Mouse (Mus musculus) ES-E14 (cell line): ENCODE measurements around the gene Zfhx3. TPM values are rescaled to one million over a fixed set of nuclear protein-coding genes. Genes with fewer than 3 reads are reported as not detected.

Source experiments
- DNase-seq: peaks from one replicate; pipeline ENCODE4 v3.0.0-alpha.2; 2013; ENCODE audit warnings: low read depth, low spot score
- H3K27ac ChIP-seq: 2 replicates; pipeline ENCODE4 v1.5.1; 2012; ENCODE audit warnings: low read depth, mild to moderate bottlenecking, low read length, moderate library complexity, mixed read lengths; ENCODE audit not compliant: poor library complexity, insufficient read depth, severe bottlenecking
- H3K36me3 ChIP-seq: 2 replicates; pipeline ENCODE4 v1.6.1; 2012; ENCODE audit warnings: mild to moderate bottlenecking, low read length, moderate library complexity, mixed read lengths; ENCODE audit not compliant: control insufficient read depth, poor library complexity, insufficient read depth, severe bottlenecking
- H3K4me1 ChIP-seq, 2 experiments: fragments of 150-350 bp in 1 of 2; sonication (generic) in 1 of 2; 2 replicates each; pipeline ENCODE4 v1.6.1; 2012; ENCODE audit warnings: low read length in 2 of 2, mild to moderate bottlenecking in 1 of 2, mixed read lengths in 1 of 2; ENCODE audit not compliant: control insufficient read depth in 2 of 2, insufficient read depth in 2 of 2, poor library complexity in 1 of 2
- H3K4me3 ChIP-seq, 2 experiments: fragments of 150-350 bp in 1 of 2; sonication (generic) in 1 of 2; 2 replicates each; pipeline ENCODE4 v1.5.1; 2012; ENCODE audit warnings: low read length in 2 of 2, low read depth in 1 of 2, mild to moderate bottlenecking in 1 of 2, mixed read lengths in 1 of 2; ENCODE audit not compliant: insufficient read depth in 1 of 2, poor library complexity in 1 of 2, severe bottlenecking in 1 of 2
- H3K9ac ChIP-seq: 2 replicates; pipeline ENCODE4 v1.6.1; 2012; ENCODE audit warnings: low read depth, mild to moderate bottlenecking, low read length, mixed read lengths; ENCODE audit not compliant: poor library complexity, insufficient read depth, severe bottlenecking
- H3K9me3 ChIP-seq: fragments of 150-350 bp; sonication (generic); 2 replicates; pipeline ENCODE4 v1.6.1; 2012; ENCODE audit warnings: low read depth, mild to moderate bottlenecking, low read length; ENCODE audit not compliant: control insufficient read depth, insufficient read depth
- CHD2 ChIP-seq: IDR thresholded peaks from 2 replicates; pipeline ENCODE4 v1.6.1; 2014; ENCODE audit warnings: mild to moderate bottlenecking, low read depth, low read length, inconsistent platforms
- HCFC1 ChIP-seq: IDR thresholded peaks from 2 replicates; pipeline ENCODE4 v1.6.1; 2012; ENCODE audit warnings: low read length, inconsistent platforms, borderline replicate concordance; ENCODE audit not compliant: insufficient read depth
- MAFK ChIP-seq: IDR thresholded peaks from 2 replicates; pipeline ENCODE4 v1.6.1; 2014; ENCODE audit warnings: mild to moderate bottlenecking, low read depth, low read length, inconsistent platforms; ENCODE audit not compliant: insufficient read depth
- ZC3H11A ChIP-seq: IDR thresholded peaks from 2 replicates; pipeline ENCODE4 v1.6.1; 2012; ENCODE audit warnings: low read depth, mild to moderate bottlenecking, inconsistent platforms, low read length, borderline replicate concordance
- ZNF384 ChIP-seq: IDR thresholded peaks from 2 replicates; pipeline ENCODE4 v1.6.1; 2012; ENCODE audit warnings: low read depth, low read length, inconsistent platforms
- in situ Hi-C, 2 experiments: fragments of 600-800 bp; cut with MboI; formaldehyde crosslinking; loops; one replicate each; pipeline ENCODE4 v1.15.1; 2025; ENCODE audit warnings: low sequenced_read_pairs in 2 of 2, inconsistent platforms in 1 of 2; ENCODE audit not compliant: unreplicated experiment in 2 of 2
- total RNA-seq: library from RNA; depleted of rRNA; stranded (reverse); fragments of 300-350 nt; gene quantifications from 2 replicates; pipeline ENCODE4 v1.2.3, GENCODE M21; 2012

The Zfhx3 gene
- total RNA-seq, 1 experiment = 8.8 TPM

DNA sequence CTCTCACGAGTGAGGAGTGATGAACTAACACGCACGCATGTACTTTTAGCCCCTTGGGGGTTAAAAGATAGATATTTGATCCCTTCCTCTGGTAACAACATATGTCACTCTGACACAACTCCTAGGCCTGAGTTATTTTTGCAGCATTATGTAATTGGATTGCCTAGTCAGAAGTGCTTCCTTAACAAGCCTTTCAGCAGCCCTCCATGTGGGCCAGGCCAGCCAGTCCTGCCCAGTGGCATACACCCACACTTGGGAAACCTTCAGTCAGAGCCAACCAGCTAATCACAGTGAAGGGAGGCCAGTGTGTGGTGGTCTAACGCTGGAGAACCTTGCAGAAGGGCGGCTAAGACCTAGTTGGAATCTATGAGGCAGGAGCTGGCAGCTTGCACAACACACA, 751.4 kb downstream of the Zfhx3 start:
- H3K36me3 ChIP-seq = no peaks in the 10 kb centered on the region
- H3K9ac ChIP-seq = no peak overlapping the region
- no peak for DNase-seq
- H3K4me1 ChIP-seq = peaks cover 3 to 10% of the 10 kb centered on the region in 2 experiments; a peak in 2 of 4 replicates
- no peak overlapping the region for H3K27ac ChIP-seq
- no peak overlapping the region for H3K4me3 ChIP-seq
- no peaks in the 10 kb centered on the region for H3K9me3 ChIP-seq
- TF ChIP-seq ZNF384 (no peak), MAFK (no peak), HCFC1 (no peak), ZC3H11A (no peak), CHD2 (no peak)
- in situ Hi-C loops = no loop called here

DNA sequence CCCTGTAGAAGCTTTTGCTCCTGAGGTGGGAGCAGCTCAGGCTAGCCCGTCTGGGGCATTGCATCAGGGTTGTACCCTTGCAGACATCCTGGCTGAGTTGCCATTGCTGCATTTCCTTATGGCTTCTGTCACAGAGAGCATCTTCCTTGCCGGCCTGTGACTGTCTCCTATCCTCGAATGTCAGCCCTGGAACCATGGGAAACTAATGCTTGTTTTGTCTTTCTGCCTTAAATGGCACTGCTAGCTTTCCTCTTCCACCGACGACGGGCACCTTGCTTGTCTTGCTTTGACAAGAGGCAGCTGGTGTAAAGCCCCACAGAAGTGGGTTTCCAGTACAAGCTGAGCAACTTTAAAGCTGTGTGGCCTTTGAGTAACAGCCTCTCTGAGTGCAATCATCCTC, 752.1 kb downstream of the Zfhx3 start:
- H3K4me1 ChIP-seq = peaks cover 3 to 10% of the 10 kb centered on the region in 2 experiments; a peak in 2 of 4 replicates

DNA sequence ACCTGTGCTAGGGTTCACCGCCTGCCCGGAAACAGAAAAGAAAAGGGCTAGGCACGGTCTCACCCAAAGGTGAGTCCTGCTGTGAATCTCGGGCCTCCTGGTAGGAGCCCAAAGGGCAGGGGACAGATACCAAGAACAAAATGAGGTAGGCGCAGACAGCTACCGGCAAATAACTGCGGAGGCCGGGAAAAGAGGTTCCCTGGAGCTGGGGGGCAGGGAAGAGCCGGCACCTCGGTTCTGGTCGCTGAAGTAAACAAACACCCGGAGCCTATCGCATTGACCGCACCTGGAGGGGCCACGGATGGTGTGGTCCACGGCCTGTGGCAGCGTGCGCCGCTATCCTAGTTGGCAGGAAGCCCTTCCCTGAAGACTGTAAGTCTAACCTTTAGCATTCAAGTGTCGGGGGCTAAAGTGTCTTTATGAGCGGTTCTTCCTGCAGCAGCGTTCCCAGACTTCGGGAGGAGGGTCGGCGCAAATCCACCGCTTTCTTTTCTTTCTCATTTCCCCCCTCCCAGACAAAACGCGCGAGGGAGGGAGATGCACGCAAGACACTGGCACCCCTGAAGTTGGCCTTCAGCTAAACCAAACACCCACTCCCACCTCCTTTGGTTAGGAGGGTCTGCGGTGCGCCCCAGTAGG, 752.9 kb downstream of the Zfhx3 start:
- Histone ChIP-seq H3K4me3 (peak overlapping the region; percentile 38 to 49; a peak in 3 of 4 replicates), H3K9ac (no peak overlapping the region), H3K27ac (no peak overlapping the region), H3K9me3 (no peaks in the 10 kb centered on the region), H3K4me1 (peaks cover 3 to 12% of the 10 kb centered on the region in 2 experiments; a peak in 2 of 4 replicates), H3K36me3 (no peaks in the 10 kb centered on the region)
- in situ Hi-C loops = no loop called here
- no peak for TF ChIP-seq HCFC1
- TF ChIP-seq MAFK = no peak
- no peak for TF ChIP-seq CHD2
- no peak for TF ChIP-seq ZC3H11A
- no peak for TF ChIP-seq ZNF384
- DNase-seq = no peak

More for the DNA sequence above, 752.1 kb downstream of the Zfhx3 start:
- no peak for DNase-seq
- no peak overlapping the region for H3K4me3 ChIP-seq
- H3K36me3 ChIP-seq = no peaks in the 10 kb centered on the region
- no peak overlapping the region for H3K27ac ChIP-seq
- TF ChIP-seq ZNF384 = no peak
- in situ Hi-C loops = no loop called here
- H3K9me3 ChIP-seq = no peaks in the 10 kb centered on the region
- H3K9ac ChIP-seq = no peak overlapping the region

DNA sequence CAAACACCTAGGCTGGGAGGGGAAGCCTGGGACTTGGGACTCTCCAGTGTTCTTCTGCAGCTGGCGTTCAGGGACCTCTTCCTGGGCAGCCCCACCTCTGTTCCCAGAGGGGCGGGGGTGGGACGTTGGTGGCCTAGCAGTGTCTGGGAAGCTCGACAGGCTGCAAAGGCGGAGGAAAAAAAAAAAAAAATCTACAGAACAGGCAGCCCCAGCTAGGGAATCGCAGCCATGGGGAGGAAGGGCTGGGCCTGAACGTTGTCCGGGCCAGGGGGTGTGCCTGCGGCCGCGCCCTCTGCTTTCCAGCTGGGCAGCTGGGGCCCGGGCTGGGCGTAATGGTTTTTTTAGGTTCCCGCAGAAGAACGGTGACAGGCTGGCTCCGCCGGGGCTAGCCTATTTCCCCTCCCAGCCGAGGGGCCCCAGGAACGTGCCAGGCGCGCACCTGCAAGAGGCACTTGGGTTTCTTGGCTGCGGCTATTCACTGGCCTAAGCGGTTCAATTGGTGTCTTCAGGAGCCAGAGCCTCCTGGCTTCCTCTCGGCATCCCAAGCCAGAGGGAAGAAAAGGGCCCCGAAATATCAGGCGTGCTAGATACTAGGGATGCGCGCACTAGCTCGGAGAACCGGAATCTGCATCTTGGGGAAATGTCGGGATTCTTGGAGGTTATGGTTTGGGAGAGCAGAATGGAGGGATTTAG, 753.6 kb downstream of the Zfhx3 start:
- no peaks in the 10 kb centered on the region for H3K9me3 ChIP-seq
- H3K27ac ChIP-seq = no peak overlapping the region
- in situ Hi-C loops = no loop called here
- H3K9ac ChIP-seq = no peak overlapping the region
- H3K4me3 ChIP-seq = peak overlapping the region; percentile 38 to 49
- peaks cover 3 to 12% of the 10 kb centered on the region in 2 experiments; a peak in 2 of 4 replicates for H3K4me1 ChIP-seq
- H3K36me3 ChIP-seq = no peaks in the 10 kb centered on the region
- TF ChIP-seq HCFC1 (no peak), ZNF384 (peak; percentile 71)
- no peak for DNase-seq
